Mouse (Mus musculus) lung, embryonic 16.5 days (tissue): ENCODE data around the gene Chrm4. TPM values are rescaled to one million over a fixed set of nuclear protein-coding genes. Genes with fewer than 3 reads are reported as not detected.
A peak's percentile ranks its signal among the peaks of the same experiment; 100 is the strongest.

Source experiments
- ATAC-seq: fragments of 200-750 bp; cut with Nextera tagmentation; 2 replicates; pipeline ENCODE4 v1.8.0; 2017; ENCODE audit warnings: low read depth, mild to moderate bottlenecking, moderate library complexity
- H3K27ac ChIP-seq: fragments of 300-500 bp; sonication (generic); 2 replicates; pipeline ENCODE4 v1.5.1; 2014; ENCODE audit warnings: mild to moderate bottlenecking, control low read depth, low read length
- H3K27me3 ChIP-seq: fragments of 300-500 bp; sonication (generic); 2 replicates; pipeline ENCODE4 v1.6.1; 2014; ENCODE audit warnings: low read depth, low read length, mixed read lengths; ENCODE audit not compliant: control insufficient read depth, insufficient read depth
- H3K36me3 ChIP-seq: fragments of 300-500 bp; sonication (generic); 2 replicates; pipeline ENCODE4 v1.6.1; 2014; ENCODE audit warnings: low read length; ENCODE audit not compliant: control insufficient read depth, insufficient read depth
- H3K4me1 ChIP-seq: fragments of 300-500 bp; sonication (generic); replicated peaks from 2 replicates; pipeline ENCODE4 v1.6.1; 2014; ENCODE audit warnings: low read length, mixed read lengths; ENCODE audit not compliant: control insufficient read depth, insufficient read depth
- H3K4me2 ChIP-seq: fragments of 300-500 bp; sonication (generic); 2 replicates; pipeline ENCODE4 v1.6.1; 2014; ENCODE audit warnings: low read depth, low read length, control low read depth
- H3K4me3 ChIP-seq: fragments of 300-500 bp; sonication (generic); 2 replicates; pipeline ENCODE4 v1.5.1; 2014; ENCODE audit warnings: mild to moderate bottlenecking, low read length, control low read depth
- H3K9ac ChIP-seq: fragments of 300-500 bp; sonication (generic); 2 replicates; pipeline ENCODE4 v1.6.1; 2014; ENCODE audit warnings: low read length, control low read depth
- H3K9me3 ChIP-seq: fragments of 300-500 bp; sonication (generic); 2 replicates; pipeline ENCODE4 v1.6.1; 2016; ENCODE audit warnings: low read length; ENCODE audit not compliant: control insufficient read depth
- WGBS: fragments of 180-500 bp; shearing (Covaris S2); extraction: QIAGEN DNeasy Blood & Tissue Kit; methylation state at CpG from one replicate; pipeline ENCODE4 v1.1.7; 2014; 5-methylcytosine and 5-hydroxymethylcytosine counted together
- polyA plus RNA-seq: library from polyadenylated mRNA; unstranded; fragments of >200 nt; fragmentation: Nextera tagmentation; extraction: Ambion mirVana; gene quantifications from 2 replicates; pipeline ENCODE4 v1.2.1, GENCODE M21; 2015

Gene Chrm4
- polyA plus RNA-seq, 1 experiment from 2014 or later = 0.10 TPM

DNA sequence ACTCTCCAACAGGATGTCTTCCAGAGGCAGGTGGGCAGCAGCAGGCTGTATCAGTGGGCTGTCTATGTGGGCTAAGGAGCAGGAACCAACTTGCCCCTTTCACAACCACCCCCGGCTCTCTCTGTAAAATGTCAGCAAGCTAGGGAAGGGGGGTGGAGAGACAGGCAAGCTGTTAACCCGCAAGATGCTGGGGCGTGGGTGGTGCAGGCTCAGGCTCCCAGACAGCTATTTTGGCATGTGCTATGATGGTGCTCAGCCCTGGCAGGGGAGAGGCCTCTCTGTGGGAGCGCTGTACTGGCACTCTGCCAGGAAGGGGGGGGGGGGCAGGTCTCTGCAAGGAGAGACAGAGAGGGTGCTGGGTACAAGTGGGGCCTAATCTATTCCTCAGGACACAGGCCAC is 30.0 kb downstream of the Chrm4 start:
- H3K4me1 ChIP-seq = peaks cover 67% of the 10 kb centered on the region
- peak overlapping the region; percentile 36; the same call in 1 of the 2 replicates for H3K27ac ChIP-seq
- peak; percentile 66 for ATAC-seq
- H3K27me3 ChIP-seq = no peaks in the 10 kb centered on the region
- no peaks in the 10 kb centered on the region for H3K9me3 ChIP-seq
- H3K4me2 ChIP-seq = no peak overlapping the region
- H3K36me3 ChIP-seq = no peaks in the 10 kb centered on the region
- no peak overlapping the region for H3K9ac ChIP-seq
- 3% methylated on average over 4 of the region's 4 CpGs for WGBS
- H3K4me3 ChIP-seq = no peak overlapping the region

DNA sequence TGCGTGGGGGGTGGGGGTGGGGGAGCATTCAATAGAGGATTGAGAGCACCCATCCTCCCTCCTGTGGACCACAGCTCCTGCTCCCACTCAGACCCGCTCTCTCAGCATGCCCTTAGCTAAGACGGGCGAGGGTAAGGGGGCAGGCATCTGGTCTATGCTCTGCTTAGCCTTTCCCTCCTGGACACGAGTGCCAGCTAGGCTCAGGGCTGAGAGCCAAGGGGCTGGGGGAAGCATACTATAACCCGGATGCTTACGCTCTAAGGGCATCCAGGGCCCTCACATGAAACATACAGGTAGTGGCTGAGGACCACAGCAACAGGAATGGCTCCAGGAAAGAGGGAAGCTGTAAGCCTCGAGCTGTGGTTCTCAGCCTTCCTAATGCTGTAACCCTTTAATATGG is 31.0 kb downstream of the Chrm4 start:
- H3K4me3 ChIP-seq = no peak overlapping the region
- H3K4me1 ChIP-seq = peaks cover 75% of the 10 kb centered on the region
- H3K9me3 ChIP-seq = no peaks in the 10 kb centered on the region
- ATAC-seq = no peak
- no peaks in the 10 kb centered on the region for H3K36me3 ChIP-seq
- H3K27ac ChIP-seq = no peak overlapping the region
- H3K27me3 ChIP-seq = no peaks in the 10 kb centered on the region
- 0 out of 2 replicates have a peak overlapping the region, but pooled peaks have one; percentile 26 for H3K9ac ChIP-seq
- WGBS = 79% methylated on average over 8 of the region's 8 CpGs
- H3K4me2 ChIP-seq = no peak overlapping the region

DNA sequence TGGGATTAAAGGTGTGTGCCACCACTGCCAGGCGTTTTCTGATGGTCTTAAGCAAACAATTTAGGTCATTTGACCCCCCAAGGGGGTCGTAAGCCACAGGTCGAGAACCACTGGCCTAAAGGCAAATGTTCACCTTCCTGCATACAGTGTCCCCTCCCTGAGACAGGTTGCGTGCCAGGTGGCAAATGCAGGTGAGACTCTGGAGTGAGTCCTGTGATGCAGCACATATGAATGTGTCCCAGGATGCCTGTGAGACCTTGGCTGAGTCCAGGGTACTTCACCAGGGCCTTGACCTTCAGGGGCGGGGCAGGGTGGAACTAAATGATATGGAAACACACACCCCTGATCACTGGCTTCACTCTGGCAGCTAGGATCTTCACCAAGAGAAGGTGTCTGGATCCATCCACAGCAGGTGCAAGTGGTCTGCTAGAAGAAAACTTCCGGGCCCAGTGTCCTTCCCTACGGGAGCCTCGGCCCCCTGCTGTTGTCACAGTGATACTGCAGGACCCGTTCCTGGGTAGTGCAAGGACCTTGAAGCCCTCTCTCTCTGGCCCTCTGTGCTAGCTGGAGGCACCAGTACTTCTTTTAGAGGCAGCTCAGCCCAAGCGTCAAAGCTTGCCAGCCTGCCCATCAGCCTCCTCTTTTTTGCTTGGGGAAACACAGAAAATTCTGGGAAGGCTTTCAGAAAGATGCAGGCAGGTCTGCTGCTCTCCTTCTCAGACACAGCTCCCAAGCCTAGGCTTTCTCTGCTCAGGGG is 31.8 kb downstream of the Chrm4 start:
- Histone ChIP-seq H3K4me3 (no peak overlapping the region), H3K27ac (no peak overlapping the region), H3K9ac (no peak overlapping the region), H3K36me3 (no peaks in the 10 kb centered on the region), H3K4me1 (peaks cover 69% of the 10 kb centered on the region), H3K9me3 (no peaks in the 10 kb centered on the region), H3K4me2 (no peak overlapping the region), H3K27me3 (no peaks in the 10 kb centered on the region)
- ATAC-seq = no peak
- WGBS = 41% methylated on average over 10 of the region's 10 CpGs

DNA sequence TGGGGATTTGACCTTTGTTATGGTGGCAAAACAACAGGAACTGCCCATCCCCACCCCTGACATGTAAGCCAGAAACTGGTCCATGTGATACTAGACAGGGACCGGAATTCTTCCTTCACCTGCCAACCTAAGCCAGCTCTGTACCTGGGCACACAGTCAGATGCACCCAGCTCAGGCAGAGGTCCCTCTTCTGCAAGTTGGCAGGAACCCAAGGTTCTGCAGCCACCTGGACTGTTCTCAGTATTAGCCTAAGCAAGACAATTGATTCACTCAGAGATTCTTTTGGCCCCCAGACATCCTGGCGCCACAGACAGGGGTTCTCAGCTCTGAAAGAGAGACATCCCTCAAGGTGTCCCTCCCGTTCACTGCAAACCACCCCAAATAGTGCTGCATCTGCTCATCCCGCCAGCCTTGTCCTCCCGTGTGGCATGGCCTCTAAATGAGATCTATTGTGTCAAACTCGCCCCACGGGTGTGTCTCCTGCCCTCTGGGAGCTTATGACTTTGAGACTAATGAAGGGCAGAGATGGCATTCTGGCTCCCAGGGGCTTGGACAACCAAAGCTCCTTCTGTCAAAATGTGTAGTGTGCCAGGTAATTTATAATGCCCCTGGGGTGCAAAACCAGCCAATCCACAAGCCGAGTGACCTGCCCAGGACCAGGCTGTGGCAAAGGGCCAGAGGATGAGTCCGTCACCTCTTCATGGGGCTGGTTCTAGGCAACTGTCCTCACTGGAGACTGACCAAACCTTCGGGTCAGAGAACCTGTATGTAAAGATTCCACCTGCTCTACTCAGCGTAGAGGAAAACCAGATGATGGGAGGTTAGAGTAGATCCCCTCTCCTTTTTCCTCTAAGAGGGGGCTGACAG is 32.7 kb downstream of the Chrm4 start:
- peaks cover 62% of the 10 kb centered on the region for H3K4me1 ChIP-seq
- H3K4me3 ChIP-seq = no peak overlapping the region
- WGBS = 76% methylated on average over 11 of the region's 11 CpGs

DNA sequence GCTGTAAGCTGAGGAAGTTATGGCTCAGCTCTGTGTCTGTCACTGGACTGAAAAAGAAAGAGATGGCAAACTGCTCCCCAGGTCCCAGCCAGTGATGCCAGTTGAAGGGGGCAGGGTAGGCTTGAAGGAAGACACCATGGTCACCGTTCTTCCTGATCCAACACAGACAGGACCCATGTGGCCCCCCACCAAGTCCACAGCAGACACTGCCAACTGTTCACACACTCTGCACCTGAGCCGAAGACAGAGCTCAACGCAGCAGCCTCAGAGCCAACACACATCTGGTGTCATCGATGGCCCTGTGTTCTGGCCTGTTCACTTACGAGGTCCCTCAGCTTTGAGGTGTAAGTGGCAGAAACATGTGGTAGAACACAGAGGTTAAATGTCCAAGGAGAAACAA is 33.4 kb downstream of the Chrm4 start:
- no peak overlapping the region for H3K9ac ChIP-seq
- peaks cover 59% of the 10 kb centered on the region for H3K4me1 ChIP-seq
- H3K9me3 ChIP-seq = no peaks in the 10 kb centered on the region
- no peak overlapping the region for H3K27ac ChIP-seq
- 89% methylated on average over 5 of the region's 5 CpGs for whole genome bisulfite sequencing
- no peak overlapping the region for H3K4me2 ChIP-seq
- no peak overlapping the region for H3K4me3 ChIP-seq
- H3K36me3 ChIP-seq = no peaks in the 10 kb centered on the region
- ATAC-seq = no peak
- no peaks in the 10 kb centered on the region for H3K27me3 ChIP-seq

More for the DNA sequence above, 32.7 kb downstream of the Chrm4 start:
- no peak for ATAC-seq
- Histone ChIP-seq H3K27ac (no peak overlapping the region), H3K27me3 (no peaks in the 10 kb centered on the region), H3K36me3 (no peaks in the 10 kb centered on the region), H3K9ac (no peak overlapping the region), H3K9me3 (no peaks in the 10 kb centered on the region), H3K4me2 (no peak overlapping the region)

DNA sequence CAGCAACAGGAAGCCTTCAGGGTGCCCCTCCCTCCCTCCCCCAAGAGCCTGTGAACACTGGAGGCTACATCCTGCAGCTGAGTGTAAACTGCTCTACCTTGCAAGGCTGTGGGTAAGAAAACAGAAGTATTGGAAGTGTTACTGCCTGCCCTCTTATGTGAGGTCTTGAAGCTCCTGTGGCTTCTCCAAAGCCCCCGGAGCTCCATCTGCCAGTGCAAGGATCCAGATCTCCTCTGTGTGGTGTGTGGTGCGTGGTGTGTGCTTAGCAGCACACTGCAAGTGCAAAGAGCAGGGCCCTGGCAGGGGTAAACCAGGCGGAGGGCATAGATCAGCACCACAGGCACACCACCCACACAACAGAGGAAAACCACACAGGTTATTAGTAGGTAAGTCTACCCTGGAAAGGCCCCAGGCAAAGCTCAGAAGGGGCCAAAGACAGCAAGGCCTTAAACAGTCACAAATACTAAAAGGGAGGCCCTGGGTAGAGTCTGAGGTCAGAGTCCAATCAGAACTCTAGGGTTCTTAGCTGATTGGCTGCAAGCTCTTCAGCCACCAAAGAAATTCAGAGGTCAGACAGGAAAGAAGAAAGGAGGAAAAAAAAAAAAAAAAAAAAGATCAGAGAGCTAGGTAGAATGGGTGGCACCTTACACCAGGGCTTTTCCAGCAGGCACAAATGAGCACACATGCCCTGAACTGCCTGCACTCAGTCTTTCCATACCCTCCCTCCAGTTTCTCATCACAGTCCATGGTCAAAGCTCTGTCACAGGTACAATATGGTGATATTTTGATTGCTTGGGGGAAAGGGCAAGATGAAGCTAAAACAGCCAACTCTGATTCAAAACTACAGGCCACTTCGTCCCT is 35.1 kb downstream of the Chrm4 start:
- Histone ChIP-seq H3K4me2 (peak overlapping the region; percentile 97), H3K9me3 (no peaks in the 10 kb centered on the region), H3K27ac (peak overlapping the region; percentile 75), H3K36me3 (no peaks in the 10 kb centered on the region), H3K4me1 (peaks cover 53% of the 10 kb centered on the region), H3K4me3 (peak overlapping the region; percentile 89), H3K27me3 (no peaks in the 10 kb centered on the region), H3K9ac (peak overlapping the region; percentile 96)
- no peak for ATAC-seq
- 35% methylated on average over 4 of the region's 4 CpGs for WGBS

DNA sequence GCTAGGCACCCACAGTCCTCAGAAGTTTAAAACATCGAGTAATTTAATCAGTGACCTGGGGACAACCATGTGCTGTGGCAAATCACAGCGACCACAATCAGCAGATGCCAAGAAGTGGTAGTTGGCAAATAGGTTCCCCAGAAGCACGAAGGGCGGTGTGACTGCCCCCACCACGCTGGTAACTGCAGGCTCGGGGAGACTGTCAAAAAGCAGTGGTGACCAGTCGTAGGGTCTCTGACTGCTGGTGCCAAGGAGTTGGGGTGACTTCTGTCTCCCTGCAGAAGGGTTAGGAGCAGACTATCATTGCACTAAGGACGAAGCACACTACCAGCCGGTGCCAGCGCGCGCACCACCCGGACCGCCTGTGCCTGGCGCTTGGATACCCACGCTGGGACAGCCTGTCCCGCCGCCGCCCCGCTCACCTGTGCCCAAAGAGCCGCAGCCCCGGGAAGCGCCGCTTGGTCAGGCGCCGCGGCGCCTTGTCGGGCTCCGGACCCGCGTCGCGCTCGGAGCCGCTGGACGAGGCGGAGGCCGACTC is 35.9 kb downstream of the Chrm4 start:
- Histone ChIP-seq H3K4me2 (peak overlapping the region; percentile 97), H3K27me3 (no peaks in the 10 kb centered on the region), H3K4me3 (peak overlapping the region; percentile 89), H3K4me1 (peaks cover 45% of the 10 kb centered on the region), H3K36me3 (no peaks in the 10 kb centered on the region), H3K9ac (peak overlapping the region; percentile 96), H3K9me3 (no peaks in the 10 kb centered on the region), H3K27ac (peak overlapping the region; percentile 75)
- ATAC-seq = peak; percentile 27; the same call in 1 of the 2 replicates
- 0% methylated on average over 23 of the region's 39 CpGs for WGBS

DNA sequence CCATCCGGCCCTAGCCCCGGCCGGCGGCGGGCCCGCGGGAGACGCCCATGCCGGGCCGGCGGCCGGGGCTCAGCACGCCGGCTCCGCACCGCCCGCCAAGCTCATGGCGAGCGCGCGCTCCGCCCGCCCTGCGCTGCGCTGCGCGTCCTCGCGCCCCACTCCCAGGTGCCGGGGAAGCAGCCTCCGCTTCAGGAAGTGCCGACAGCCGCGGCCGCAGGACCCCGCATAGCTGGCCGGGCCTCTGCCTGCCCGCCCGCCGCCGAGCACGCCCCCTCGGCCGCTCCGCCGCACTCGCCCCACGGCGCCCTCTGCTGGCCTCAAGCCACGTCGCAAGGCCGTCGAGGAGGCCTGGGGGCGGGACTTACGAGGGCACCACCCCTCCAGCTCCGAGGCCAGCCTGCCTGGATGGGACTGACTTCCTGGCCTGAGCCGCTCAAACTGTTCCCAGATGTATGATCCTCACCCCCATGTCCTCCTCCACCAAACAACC is 36.4 kb downstream of the Chrm4 start:
- under 1% methylated on average over 32 of the region's 57 CpGs for WGBS
- ATAC-seq = peak; percentile 94
- Histone ChIP-seq H3K4me3 (peak overlapping the region; percentile 89), H3K4me2 (peak overlapping the region; percentile 97), H3K27ac (peak overlapping the region; percentile 84), H3K36me3 (no peaks in the 10 kb centered on the region), H3K4me1 (peaks cover 42% of the 10 kb centered on the region), H3K9ac (peak overlapping the region; percentile 96), H3K27me3 (no peaks in the 10 kb centered on the region), H3K9me3 (no peaks in the 10 kb centered on the region)
